Mouse (Mus musculus) hindbrain, embryonic 13.5 days (tissue): ENCODE data around the gene Frmpd2. TPM values are rescaled to one million over a fixed set of nuclear protein-coding genes. Genes with fewer than 3 reads are reported as not detected.

Source experiments
- ATAC-seq: fragments of 200-750 bp; cut with Nextera tagmentation; 2 replicates; pipeline ENCODE4 v1.8.0; 2017; ENCODE audit warnings: moderate TSS enrichment; ENCODE audit not compliant: low FRiP score
- H3K27ac ChIP-seq: fragments of 300-500 bp; sonication (generic); 2 replicates; pipeline ENCODE4 v1.5.1; 2015; ENCODE audit warnings: inconsistent platforms, mild to moderate bottlenecking, moderate library complexity
- H3K27me3 ChIP-seq: fragments of 300-500 bp; sonication (generic); 2 replicates; pipeline ENCODE4 v1.6.1; 2015; ENCODE audit warnings: mild to moderate bottlenecking, inconsistent platforms
- H3K36me3 ChIP-seq: fragments of 300-500 bp; sonication (generic); 2 replicates; pipeline ENCODE4 v1.6.1; 2015; ENCODE audit warnings: mild to moderate bottlenecking, inconsistent platforms
- H3K4me1 ChIP-seq: fragments of 300-500 bp; sonication (generic); replicated peaks from 2 replicates; pipeline ENCODE4 v1.6.1; 2015; ENCODE audit warnings: inconsistent platforms
- H3K4me2 ChIP-seq: fragments of 300-500 bp; sonication (generic); 2 replicates; pipeline ENCODE4 v1.6.1; 2015; ENCODE audit warnings: inconsistent platforms, mild to moderate bottlenecking, moderate library complexity
- H3K4me3 ChIP-seq: fragments of 300-500 bp; sonication (generic); 2 replicates; pipeline ENCODE4 v1.5.1; 2015; ENCODE audit warnings: mild to moderate bottlenecking, inconsistent platforms
- H3K9ac ChIP-seq: fragments of 300-500 bp; sonication (generic); 2 replicates; pipeline ENCODE4 v1.6.1; 2015; ENCODE audit warnings: mild to moderate bottlenecking, inconsistent platforms
- H3K9me3 ChIP-seq: fragments of 300-500 bp; sonication (generic); 2 replicates; pipeline ENCODE4 v1.6.1; 2016; ENCODE audit warnings: inconsistent platforms
- WGBS: fragments of 180-500 bp; shearing (Covaris S2); methylation state at CpG from one replicate; pipeline ENCODE4 v1.1.7; 2015; 5-methylcytosine and 5-hydroxymethylcytosine counted together
- polyA plus RNA-seq: library from polyadenylated mRNA; unstranded; fragments of >200 nt; fragmentation: Nextera tagmentation; extraction: Ambion mirVana; gene quantifications from 2 replicates; pipeline ENCODE4 v1.2.1, GENCODE M21; 2015

The Frmpd2 gene
- polyA plus RNA-seq, 1 experiment from 2014 or later: not detected

- Histone ChIP-seq H3K36me3 (no peaks in the 10 kb centered on the region), H3K9me3 (no peaks in the 10 kb centered on the region), H3K27me3 (no peaks in the 10 kb centered on the region), H3K9ac (no peak overlapping the region), H3K4me1 (peaks cover 19% of the 10 kb centered on the region), H3K4me2 (no peak overlapping the region), H3K4me3 (no peak overlapping the region), H3K27ac (peak overlapping the region; percentile 65)
- 33% methylated on average over 6 of the region's 6 CpGs for WGBS
- peak; percentile 88 for ATAC-seq
These were observed 78.4 kb downstream of the Frmpd2 start for GRCm38 (mm10) chr14:33549856-33550255.

GRCm38 (mm10) chr14:33570737-33571136 is 99.2 kb downstream of the Frmpd2 start:
- H3K4me2 ChIP-seq: 0 out of 2 replicates have a peak overlapping the region, but pooled peaks have one; percentile 15
- H3K27ac ChIP-seq: peak overlapping the region; percentile 52; the same call in 1 of the 2 replicates
- H3K4me3 ChIP-seq: no peak overlapping the region
- no peak overlapping the region for H3K9ac ChIP-seq
- WGBS: 19% methylated on average over 6 of the region's 6 CpGs
- peaks cover 13% of the 10 kb centered on the region for H3K4me1 ChIP-seq
- no peaks in the 10 kb centered on the region for H3K27me3 ChIP-seq
- no peaks in the 10 kb centered on the region for H3K36me3 ChIP-seq
- H3K9me3 ChIP-seq: no peaks in the 10 kb centered on the region
- ATAC-seq: no peak

- Histone ChIP-seq H3K27ac (no peak overlapping the region), H3K9me3 (no peaks in the 10 kb centered on the region), H3K4me2 (no peak overlapping the region), H3K4me3 (no peak overlapping the region), H3K36me3 (no peaks in the 10 kb centered on the region), H3K9ac (no peak overlapping the region), H3K4me1 (peaks cover 13% of the 10 kb centered on the region), H3K27me3 (no peaks in the 10 kb centered on the region)
- WGBS: 71% methylated on average over 3 of the region's 3 CpGs
- no peak for ATAC-seq
These were observed 102.1 kb downstream of the Frmpd2 start for GRCm38 (mm10) chr14:33573643-33574042.

- WGBS: 67% methylated on average over 7 of the region's 7 CpGs
- Histone ChIP-seq H3K9ac (no peak overlapping the region), H3K4me2 (no peak overlapping the region), H3K27me3 (no peaks in the 10 kb centered on the region), H3K27ac (no peak overlapping the region), H3K4me1 (no peaks in the 10 kb centered on the region), H3K36me3 (no peaks in the 10 kb centered on the region), H3K4me3 (no peak overlapping the region), H3K9me3 (0 out of 2 replicates have a peak, but pooled peaks cover under 1% of the 10 kb centered on the region)
- ATAC-seq: no peak
These were observed 108.4 kb downstream of the Frmpd2 start for GRCm38 (mm10) chr14:33579771-33580484.

- WGBS: 70% methylated on average over 14 of the region's 14 CpGs
- H3K4me2 ChIP-seq: no peak within 1 kb of the TSS
These were observed 117.5 kb downstream of the Frmpd2 start, which contains the start of gene Ptpn20 for GRCm38 (mm10) chr14:33588951-33589350. TSS of gene Ptpn20 (plus strand) at chr14:33589207.

GRCm38 (mm10) chr14:33598376-33599130 is 127.1 kb downstream of the Frmpd2 start:
- no peak overlapping the region for H3K9ac ChIP-seq
- H3K36me3 ChIP-seq: no peaks in the 10 kb centered on the region
- H3K4me2 ChIP-seq: no peak overlapping the region
- no peaks in the 10 kb centered on the region for H3K4me1 ChIP-seq
- 91% methylated on average over 9 of the region's 9 CpGs for WGBS
- no peak for ATAC-seq
- H3K9me3 ChIP-seq: no peaks in the 10 kb centered on the region
- H3K27me3 ChIP-seq: no peaks in the 10 kb centered on the region
- no peak overlapping the region for H3K4me3 ChIP-seq
- no peak overlapping the region for H3K27ac ChIP-seq

More at GRCm38 (mm10) chr14:33588951-33589350, 117.5 kb downstream of the Frmpd2 start, which contains the start of gene Ptpn20:
- Histone ChIP-seq H3K9ac (no peak within 1 kb of the TSS), H3K4me3 (no peak within 1 kb of the TSS), H3K4me1 (no peaks in the 10 kb centered on the region), H3K36me3 (no peaks in the 10 kb centered on the region), H3K9me3 (0 out of 2 replicates have a peak, but pooled peaks cover 2% of the 10 kb centered on the region), H3K27me3 (no peaks in the 10 kb centered on the region), H3K27ac (no peak within 1 kb of the TSS)
- no peak for ATAC-seq

GRCm38 (mm10) chr14:33607431-33607830 is 135.9 kb downstream of the Frmpd2 start:
- no peak for ATAC-seq
- Histone ChIP-seq H3K27ac (no peak overlapping the region), H3K27me3 (no peaks in the 10 kb centered on the region), H3K4me1 (no peaks in the 10 kb centered on the region), H3K9me3 (no peaks in the 10 kb centered on the region), H3K36me3 (no peaks in the 10 kb centered on the region), H3K4me2 (no peak overlapping the region), H3K9ac (no peak overlapping the region), H3K4me3 (no peak overlapping the region)
- WGBS: 92% methylated on average over 10 of the region's 10 CpGs

Other genes starting within 250 kb of the Frmpd2 start
- 41.4 and 45.0 TPM in 2 replicates for gene Mapk8, start 24.5 kb upstream of the Frmpd2 start, polyA plus RNA-seq
- 0.17 TPM in 1 of 2 replicates, not detected in the other for gene Ptpn20, start 117.5 kb downstream of the Frmpd2 start, polyA plus RNA-seq